Mouse (Mus musculus) liver, embryonic 16.5 days (tissue): ENCODE data around the gene Ehmt2. TPM values are rescaled to one million over a fixed set of nuclear protein-coding genes. Genes with fewer than 3 reads are reported as not detected.

Source experiments
- ATAC-seq: fragments of 200-750 bp; cut with Nextera tagmentation; 2 replicates; pipeline ENCODE4 v1.8.0; 2017; ENCODE audit warnings: low read depth, mild to moderate bottlenecking, moderate number of reproducible peaks, moderate library complexity
- H3K27ac ChIP-seq: fragments of 300-500 bp; sonication (generic); 2 replicates; pipeline ENCODE4 v1.5.1; 2014; ENCODE audit warnings: mild to moderate bottlenecking, low read length
- H3K27me3 ChIP-seq: fragments of 300-500 bp; sonication (generic); 2 replicates; pipeline ENCODE4 v1.6.1; 2014; ENCODE audit warnings: low read depth, low read length, mixed read lengths; ENCODE audit not compliant: control insufficient read depth, insufficient read depth
- H3K36me3 ChIP-seq: fragments of 300-500 bp; sonication (generic); 2 replicates; pipeline ENCODE4 v1.6.1; 2014; ENCODE audit warnings: mild to moderate bottlenecking; ENCODE audit not compliant: control insufficient read depth, insufficient read depth
- H3K4me1 ChIP-seq: fragments of 300-500 bp; sonication (generic); 2 replicates; pipeline ENCODE4 v1.6.1; 2014; ENCODE audit warnings: low read depth, low read length, mixed read lengths; ENCODE audit not compliant: control insufficient read depth
- H3K4me2 ChIP-seq: fragments of 300-500 bp; sonication (generic); 2 replicates; pipeline ENCODE4 v1.6.1; 2014; ENCODE audit warnings: low read depth, low read length, mixed read lengths
- H3K4me3 ChIP-seq: fragments of 300-500 bp; sonication (generic); 2 replicates; pipeline ENCODE4 v1.5.1; 2014; ENCODE audit warnings: low read depth, mild to moderate bottlenecking, low read length
- H3K9ac ChIP-seq: fragments of 300-500 bp; sonication (generic); 2 replicates; pipeline ENCODE4 v1.6.1; 2014; ENCODE audit warnings: low read depth, low read length
- H3K9me3 ChIP-seq: fragments of 300-500 bp; sonication (generic); replicated peaks from 2 replicates; pipeline ENCODE4 v1.6.1; 2016; ENCODE audit warnings: low read length; ENCODE audit not compliant: control insufficient read depth
- WGBS: fragments of 180-500 bp; shearing (Covaris S2); extraction: QIAGEN DNeasy Blood & Tissue Kit; methylation state at CpG from one replicate; pipeline ENCODE4 v1.1.7; 2014; ENCODE audit not compliant: insufficient replicate concordance; 5-methylcytosine and 5-hydroxymethylcytosine counted together
- polyA plus RNA-seq: library from polyadenylated mRNA; unstranded; fragments of >200 nt; fragmentation: Nextera tagmentation; extraction: Ambion mirVana; gene quantifications from 2 replicates; pipeline ENCODE4 v1.2.1, GENCODE M21; 2015

The Ehmt2 gene
- polyA plus RNA-seq, 1 experiment from 2014 or later = 15.2 TPM

- Histone ChIP-seq H3K27ac (no peak overlapping the region), H3K36me3 (peaks cover 38% of the 10 kb centered on the region), H3K4me1 (peaks cover 13% of the 10 kb centered on the region), H3K4me3 (no peak overlapping the region), H3K27me3 (no peaks in the 10 kb centered on the region), H3K4me2 (no peak overlapping the region), H3K9me3 (no peaks in the 10 kb centered on the region), H3K9ac (no peak overlapping the region)
- peak; percentile 35; the same call in 1 of the 2 replicates for ATAC-seq
- WGBS = 80% methylated on average over 10 of the region's 10 CpGs
These were observed 12.7 kb downstream of the Ehmt2 start for GRCm38 (mm10) chr17:34910982-34911381.

GRCm38 (mm10) chr17:34911945-34912351 is 13.7 kb downstream of the Ehmt2 start:
- peaks cover 29% of the 10 kb centered on the region for H3K36me3 ChIP-seq
- no peak overlapping the region for H3K4me2 ChIP-seq
- H3K27me3 ChIP-seq = no peaks in the 10 kb centered on the region
- H3K27ac ChIP-seq = no peak overlapping the region
- H3K4me3 ChIP-seq = no peak overlapping the region
- ATAC-seq = peak; percentile 60
- WGBS = 44% methylated on average over 5 of the region's 5 CpGs
- H3K9me3 ChIP-seq = no peaks in the 10 kb centered on the region
- H3K4me1 ChIP-seq = peaks cover 13% of the 10 kb centered on the region
- H3K9ac ChIP-seq = no peak overlapping the region

GRCm38 (mm10) chr17:34913930-34914665 is 15.8 kb downstream of the Ehmt2 start, which contains the start of gene Slc44a4:
Gene Slc44a4 (plus strand): TSS chr17:34914466.
- WGBS = 45% methylated on average over 18 of the region's 18 CpGs
- H3K36me3 ChIP-seq = peaks cover 16% of the 10 kb centered on the region
- H3K27me3 ChIP-seq = no peaks in the 10 kb centered on the region
- H3K9me3 ChIP-seq = no peaks in the 10 kb centered on the region
- 0 out of 2 replicates have a peak within 1 kb of the TSS, but pooled peaks have one; percentile 12 for H3K4me2 ChIP-seq
- H3K9ac ChIP-seq = no peak within 1 kb of the TSS
- H3K4me3 ChIP-seq = no peak within 1 kb of the TSS
- peak within 1 kb of the TSS; percentile 6; the same call in 1 of the 2 replicates for H3K27ac ChIP-seq
- peaks cover 16% of the 10 kb centered on the region for H3K4me1 ChIP-seq
- no peak for ATAC-seq

DNA sequence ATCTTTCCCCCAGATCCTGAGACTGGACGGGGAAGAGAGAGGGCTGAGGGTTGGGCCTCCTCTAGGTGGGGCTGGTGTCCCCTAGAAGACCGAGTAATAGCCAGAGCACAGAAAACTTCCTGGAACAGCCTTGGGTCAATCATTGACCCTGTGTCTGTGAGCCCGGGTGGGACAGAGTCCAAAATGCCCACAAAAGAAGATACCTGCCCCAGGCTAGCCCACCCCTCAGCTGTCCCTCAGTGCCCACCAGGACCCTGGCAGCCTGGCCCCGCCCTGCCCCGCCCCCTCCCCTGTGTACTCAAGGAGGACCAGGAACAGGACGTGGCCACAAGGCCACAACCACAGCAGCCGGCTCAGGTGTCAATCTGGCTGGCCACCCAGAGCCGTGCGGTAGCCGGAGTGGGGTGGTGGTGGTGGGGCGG is 17.2 kb downstream of the Ehmt2 start:
- Histone ChIP-seq H3K9me3 (no peaks in the 10 kb centered on the region), H3K27ac (peak overlapping the region; percentile 6; the same call in 1 of the 2 replicates), H3K36me3 (peaks cover 15% of the 10 kb centered on the region), H3K9ac (no peak overlapping the region), H3K4me3 (no peak overlapping the region), H3K4me2 (no peak overlapping the region), H3K27me3 (no peaks in the 10 kb centered on the region), H3K4me1 (peaks cover 16% of the 10 kb centered on the region)
- ATAC-seq = peak; percentile 62
- 13% methylated on average over 11 of the region's 11 CpGs for WGBS

GRCm38 (mm10) chr17:34916316-34916715 is 18.0 kb downstream of the Ehmt2 start:
- H3K9me3 ChIP-seq = no peaks in the 10 kb centered on the region
- H3K4me2 ChIP-seq = no peak overlapping the region
- H3K9ac ChIP-seq = no peak overlapping the region
- H3K27me3 ChIP-seq = no peaks in the 10 kb centered on the region
- 58% methylated on average over 5 of the region's 5 CpGs for WGBS
- ATAC-seq = no peak
- H3K36me3 ChIP-seq = peaks cover 9% of the 10 kb centered on the region
- H3K4me1 ChIP-seq = peaks cover 14% of the 10 kb centered on the region
- H3K4me3 ChIP-seq = no peak overlapping the region
- H3K27ac ChIP-seq = no peak overlapping the region

GRCm38 (mm10) chr17:34917188-34917587 is 18.9 kb downstream of the Ehmt2 start:
- Histone ChIP-seq H3K4me2 (no peak overlapping the region), H3K9me3 (no peaks in the 10 kb centered on the region), H3K4me3 (no peak overlapping the region), H3K9ac (no peak overlapping the region), H3K27ac (no peak overlapping the region), H3K36me3 (peaks cover 3% of the 10 kb centered on the region), H3K27me3 (no peaks in the 10 kb centered on the region), H3K4me1 (peaks cover 14% of the 10 kb centered on the region)
- no peak for ATAC-seq
- 68% methylated on average over 9 of the region's 9 CpGs for WGBS

DNA sequence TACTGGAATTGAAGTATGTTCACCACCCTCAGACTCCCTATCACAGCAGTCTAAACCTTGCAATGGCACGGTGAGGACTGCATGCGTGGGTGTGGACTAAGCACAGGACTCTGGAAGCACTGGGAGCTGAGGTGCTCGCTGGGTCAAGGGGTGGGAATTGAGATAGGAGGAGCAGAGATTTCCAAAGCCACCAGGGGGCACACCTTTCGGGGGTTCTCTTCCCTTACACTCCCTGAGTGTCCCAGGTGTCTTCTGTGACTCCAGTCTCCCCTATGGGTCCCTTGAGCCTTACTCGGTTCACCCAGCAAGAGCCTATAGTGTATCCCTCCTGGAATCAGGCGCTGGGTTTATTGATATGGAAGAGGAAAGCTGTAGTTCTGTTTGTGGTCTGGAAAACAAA is 24.7 kb downstream of the Ehmt2 start:
- Histone ChIP-seq H3K9ac (no peak overlapping the region), H3K4me2 (no peak overlapping the region), H3K36me3 (no peaks in the 10 kb centered on the region), H3K4me3 (no peak overlapping the region), H3K27ac (no peak overlapping the region), H3K4me1 (no peaks in the 10 kb centered on the region; the same call in none of the 2 replicates), H3K9me3 (no peaks in the 10 kb centered on the region), H3K27me3 (no peaks in the 10 kb centered on the region)
- WGBS = 39% methylated on average over 6 of the region's 6 CpGs
- no peak for ATAC-seq

- no peak overlapping the region for H3K27ac ChIP-seq
- H3K27me3 ChIP-seq = no peaks in the 10 kb centered on the region
- no peak overlapping the region for H3K4me3 ChIP-seq
- no peak overlapping the region for H3K4me2 ChIP-seq
- 65% methylated on average over 5 of the region's 5 CpGs for WGBS
- H3K4me1 ChIP-seq = no peaks in the 10 kb centered on the region; the same call in none of the 2 replicates
- H3K9me3 ChIP-seq = no peaks in the 10 kb centered on the region
- no peak for ATAC-seq
- no peak overlapping the region for H3K9ac ChIP-seq
- H3K36me3 ChIP-seq = no peaks in the 10 kb centered on the region
These were observed 26.0 kb downstream of the Ehmt2 start for GRCm38 (mm10) chr17:34924258-34924657.

DNA sequence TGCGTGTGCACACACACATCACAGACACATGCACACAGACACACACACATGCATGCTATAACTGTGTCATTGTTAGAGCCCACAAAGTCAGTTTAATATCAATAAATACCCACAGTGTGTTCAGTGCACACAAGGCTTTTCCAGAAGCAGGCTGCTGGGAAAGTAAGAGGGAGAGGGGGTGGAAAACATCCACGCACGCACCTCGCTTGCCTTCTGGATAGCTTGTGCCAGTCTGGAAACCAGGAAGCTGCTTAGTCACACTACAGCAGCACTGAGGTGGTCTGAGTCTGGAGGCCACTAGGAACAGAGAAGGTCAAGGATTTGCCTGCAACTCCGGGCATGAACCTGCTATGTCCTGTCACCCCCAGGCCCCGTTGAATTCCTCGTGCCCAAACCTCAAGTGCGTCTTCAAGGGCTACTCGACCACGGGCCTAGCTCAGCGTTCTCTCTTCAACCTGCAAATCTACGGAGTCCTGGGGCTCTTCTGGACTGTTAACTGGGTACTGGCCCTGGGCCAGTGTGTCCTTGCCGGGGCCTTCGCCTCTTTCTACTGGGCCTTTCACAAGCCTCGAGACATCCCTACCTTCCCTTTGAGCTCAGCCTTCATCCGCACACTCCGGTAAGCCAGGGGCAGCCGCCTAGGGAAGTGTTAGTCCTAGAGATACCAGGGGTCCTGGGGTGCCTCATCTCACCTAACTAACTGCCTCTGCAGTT is 29.2 kb downstream of the Ehmt2 start:
- Histone ChIP-seq H3K4me2 (no peak overlapping the region), H3K9ac (no peak overlapping the region), H3K9me3 (no peaks in the 10 kb centered on the region), H3K4me1 (peaks cover 13% of the 10 kb centered on the region), H3K27ac (no peak overlapping the region), H3K36me3 (no peaks in the 10 kb centered on the region), H3K4me3 (no peak overlapping the region), H3K27me3 (no peaks in the 10 kb centered on the region)
- no peak for ATAC-seq
- WGBS = 79% methylated on average over 18 of the region's 18 CpGs
